Mouse (Mus musculus) erythroblast, adult 5-6 weeks (primary cell): ENCODE results near the gene Scmh1. TPM values are rescaled to one million over a fixed set of nuclear protein-coding genes. Genes with fewer than 3 reads are reported as not detected.
"Not testable (repeated sequence)": the region's sequence is repeated elsewhere in the genome, so short reads cannot be mapped to it uniquely, and the experiment has no call there.

Source experiments
- ATAC-seq: replicated peaks from 2 replicates; pipeline ENCODE4 v1.8.0; 2016; ENCODE audit warnings: moderate number of reproducible peaks, mild to moderate bottlenecking, moderate TSS enrichment, inconsistent platforms; ENCODE audit not compliant: poor library complexity, low FRiP score, severe bottlenecking
- total RNA-seq, 2 experiments: library from RNA; stranded (forward) in 1 of 2; stranded (reverse) in 1 of 2; fragments of 150-400 nt in 1 of 2; fragments of 200-764, 138-1000 nt in 1 of 2; gene quantifications; 2 replicates each; pipeline versions ENCODE4 v1.2.3 to v1.2.4; 2015 to 2017; ENCODE audit warnings: low replicate concordance in 2 of 2

The Scmh1 gene
- total RNA-seq (2015; ENCODE audit: low replicate concordance) (7.3 and 9.8 TPM in 2 replicates), total RNA-seq (2017; ENCODE audit: low replicate concordance) (3.2 and 4.7 TPM in 2 replicates)

DNA sequence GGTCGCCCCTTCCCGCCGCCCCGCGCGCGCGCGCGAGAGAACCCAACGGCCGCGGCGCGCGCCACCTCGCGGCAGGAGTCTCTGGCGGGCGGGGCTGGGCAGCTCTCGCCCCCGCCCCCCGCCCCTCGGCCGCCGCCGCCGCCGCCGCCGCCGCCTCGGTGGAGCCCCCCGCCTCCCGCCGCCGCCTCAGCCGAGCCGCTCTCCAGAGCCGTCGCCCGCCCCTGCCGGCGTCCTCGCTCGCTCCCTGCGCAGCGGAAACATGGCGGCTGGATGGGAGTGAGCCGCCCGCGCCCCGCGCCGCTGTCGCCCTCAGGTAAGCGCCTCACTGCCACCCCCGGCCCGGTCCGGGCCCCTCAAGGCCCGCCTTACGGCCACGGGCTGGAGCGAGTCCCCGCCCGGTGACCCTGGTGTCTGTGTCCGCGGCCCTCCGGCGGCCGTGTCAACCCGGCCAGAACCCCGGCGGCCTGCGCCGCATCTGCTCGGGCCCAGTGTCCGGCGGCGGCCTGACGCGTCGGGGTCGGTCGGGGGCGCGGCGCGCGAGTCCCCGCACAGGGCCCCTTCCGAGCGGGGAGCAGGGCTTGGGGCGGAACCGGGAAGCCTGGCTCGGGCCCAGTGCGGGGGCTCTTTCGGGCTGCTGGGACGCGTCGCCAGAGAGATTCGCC, at the start of gene Scmh1:
Gene Scmh1 (plus strand): TSS at position 138 of the 662 bp plus-strand sequence.
- ATAC-seq = peak; percentile 63

DNA sequence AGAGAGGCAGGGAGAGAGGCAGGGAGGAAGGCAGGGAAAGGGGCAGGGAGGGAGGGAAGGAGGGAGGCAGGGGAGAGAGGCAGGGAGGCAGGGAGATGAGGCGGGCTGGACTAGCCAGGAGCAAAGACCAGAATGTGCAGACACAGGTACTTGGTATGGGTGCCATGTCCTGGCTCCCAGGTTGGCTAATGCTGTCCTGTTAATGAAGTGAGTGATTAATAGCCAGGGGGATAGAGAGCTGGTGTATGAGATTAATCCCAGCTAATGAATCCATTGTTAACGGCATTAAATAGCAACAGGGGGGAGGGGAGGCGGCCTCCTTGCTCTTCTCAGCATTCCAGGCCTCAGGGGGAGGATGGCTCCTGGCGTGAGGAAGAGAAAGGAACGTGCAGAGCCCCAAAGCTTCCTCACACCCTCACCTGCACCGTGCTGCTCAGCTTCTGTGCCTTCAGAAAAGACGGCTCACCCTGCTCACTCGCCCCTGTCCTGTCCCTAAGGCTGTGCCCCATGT, 45.0 kb upstream of the Scmh1 start:
- no peak for ATAC-seq

DNA sequence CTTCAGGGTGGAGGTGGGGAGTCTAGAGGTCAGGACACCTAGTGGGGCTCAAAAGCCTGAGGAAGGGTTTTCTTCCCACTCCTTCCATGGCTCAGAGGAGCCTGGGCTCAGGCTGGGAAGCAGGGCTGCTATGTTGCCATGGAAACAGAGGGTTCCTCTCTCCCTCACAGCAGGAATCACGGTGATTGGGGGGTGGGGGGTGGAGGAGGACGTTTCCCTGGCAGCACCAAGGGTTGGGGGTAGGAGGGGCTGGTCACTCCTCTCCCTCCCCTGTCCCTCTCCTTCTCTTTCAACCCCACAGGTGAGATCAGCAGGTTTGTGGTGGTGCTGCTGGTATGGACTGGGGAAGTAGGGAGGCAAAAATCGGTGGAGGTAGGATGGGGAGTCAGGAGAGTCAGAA, 40.4 kb upstream of the Scmh1 start:
- ATAC-seq = no peak

DNA sequence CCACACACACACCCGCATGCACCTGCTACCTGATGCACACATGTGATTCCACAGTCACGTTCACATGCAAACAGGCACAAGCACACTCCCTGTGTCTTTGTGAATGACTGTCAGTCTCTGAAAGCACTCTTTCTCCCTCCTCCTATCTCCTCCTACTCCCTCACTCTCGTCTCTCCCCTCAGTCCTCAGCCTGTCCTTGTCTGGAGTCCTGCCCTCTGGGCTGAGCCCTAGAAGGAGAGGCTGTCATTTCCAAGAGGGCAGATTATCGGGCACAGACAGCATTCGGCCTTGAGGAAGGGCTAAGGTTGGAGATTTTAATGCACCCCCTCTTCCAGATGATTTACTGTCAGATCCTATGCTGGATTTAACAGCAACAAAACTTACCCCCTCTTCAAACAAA, 39.6 kb upstream of the Scmh1 start:
- no peak for ATAC-seq

DNA sequence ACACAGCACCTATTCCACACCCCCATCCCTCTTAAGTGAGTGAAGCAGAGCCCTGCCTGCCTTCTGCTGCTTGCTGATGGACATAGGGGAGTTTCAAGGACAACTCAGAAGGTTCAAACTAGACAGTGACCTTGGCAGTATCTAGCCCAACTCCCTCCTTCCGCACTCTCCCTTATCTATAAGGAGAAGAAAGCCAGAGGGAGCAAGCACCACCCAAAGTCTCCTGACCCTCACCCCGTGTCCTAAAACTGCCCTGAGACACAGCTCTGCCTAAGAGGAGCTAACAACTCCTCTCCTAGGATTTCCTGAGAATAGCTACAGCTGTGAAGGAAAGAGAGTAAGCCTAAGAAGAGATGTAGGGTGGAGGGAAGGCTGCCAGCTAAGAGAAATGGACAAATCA, 37.0 kb upstream of the Scmh1 start:
- ATAC-seq = 0 out of 2 replicates have a peak, but pooled peaks have one; percentile 30

DNA sequence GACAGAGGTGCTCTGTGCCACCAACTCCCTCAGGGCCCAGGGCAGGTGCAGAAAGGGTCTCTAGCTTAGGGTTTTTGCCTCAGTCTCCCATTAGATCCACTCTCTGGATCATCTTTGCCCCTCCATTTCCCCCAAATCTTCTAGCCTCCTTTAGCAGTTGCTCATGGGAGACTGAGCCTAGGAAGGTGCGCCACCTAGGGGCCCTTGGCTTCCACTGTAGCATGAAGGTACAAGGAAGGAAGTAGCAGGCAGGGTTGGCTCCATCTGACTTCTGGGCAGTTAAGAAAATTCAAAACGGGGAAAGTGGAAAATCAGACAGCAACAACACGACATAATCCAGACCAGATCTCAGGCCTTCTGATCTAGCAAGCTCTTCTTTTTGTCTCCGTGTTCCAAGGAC, 36.4 kb upstream of the Scmh1 start:
- ATAC-seq = peak; percentile 55; the same call in 1 of the 2 replicates

DNA sequence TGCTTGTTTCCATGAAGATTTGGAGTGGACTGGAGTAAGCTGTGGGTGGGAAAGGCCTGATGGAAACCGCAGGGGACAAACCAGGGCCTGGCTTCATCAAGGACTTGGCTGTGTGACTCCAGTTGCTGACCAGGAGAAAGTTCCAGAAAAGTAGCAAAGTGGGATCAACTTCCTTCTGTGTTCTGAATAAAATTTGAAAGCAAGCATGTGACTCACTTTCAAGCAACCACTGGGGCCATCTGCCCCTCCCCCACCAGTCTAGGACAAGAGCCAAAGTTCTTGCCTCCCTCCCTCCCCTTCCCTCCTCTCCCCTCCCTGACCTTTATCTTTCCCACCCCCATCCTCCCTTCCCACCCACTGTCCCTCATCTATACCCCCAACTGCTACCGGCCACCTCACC, 35.9 kb upstream of the Scmh1 start:
- no peak for ATAC-seq

DNA sequence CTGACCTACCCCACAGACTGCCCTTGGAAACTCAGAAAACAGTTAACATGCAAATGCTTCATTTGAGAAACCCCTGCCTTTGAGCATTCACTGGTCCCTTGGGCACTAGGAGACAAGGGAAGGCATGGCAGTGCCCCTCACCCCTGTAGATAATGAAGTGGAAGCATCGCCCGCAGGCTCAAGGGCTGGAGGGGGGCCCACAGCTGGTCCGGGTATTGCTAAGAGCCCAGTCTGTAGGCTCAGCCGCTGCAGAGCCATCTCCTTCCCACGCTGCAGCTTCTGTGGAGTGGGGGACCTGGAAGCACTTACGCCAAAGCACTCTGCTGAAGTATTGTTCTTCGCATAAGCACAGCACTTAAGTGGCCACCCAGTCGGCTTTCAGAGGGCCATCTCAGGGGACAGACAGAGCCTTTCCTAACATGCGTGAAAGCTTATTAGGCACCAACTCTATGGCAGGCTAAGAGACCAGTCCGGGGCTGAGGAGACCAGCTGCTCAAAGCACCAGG, 35.2 kb upstream of the Scmh1 start:
- ATAC-seq = no peak

DNA sequence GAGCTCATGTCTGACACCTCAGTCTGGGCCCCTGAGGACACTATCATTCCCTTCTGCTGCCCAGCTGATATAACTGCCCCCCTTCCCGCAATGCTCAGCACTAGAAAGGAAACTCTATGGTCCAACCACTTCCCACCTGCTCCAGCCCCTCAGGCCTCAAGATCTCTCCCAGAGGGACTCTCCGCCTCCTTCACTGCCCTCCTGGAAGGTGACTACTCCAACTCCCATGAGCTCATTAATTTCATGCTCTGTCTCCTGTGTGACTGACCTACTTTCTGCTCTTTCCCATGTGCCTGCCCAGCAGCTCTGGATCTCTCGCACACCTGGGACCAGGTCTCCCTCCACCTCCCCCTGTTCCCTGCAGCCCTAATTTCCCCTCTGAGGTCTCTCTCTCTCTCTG, 32.2 kb upstream of the Scmh1 start:
- no peak; the same call in 1 of the 2 replicates for ATAC-seq

DNA sequence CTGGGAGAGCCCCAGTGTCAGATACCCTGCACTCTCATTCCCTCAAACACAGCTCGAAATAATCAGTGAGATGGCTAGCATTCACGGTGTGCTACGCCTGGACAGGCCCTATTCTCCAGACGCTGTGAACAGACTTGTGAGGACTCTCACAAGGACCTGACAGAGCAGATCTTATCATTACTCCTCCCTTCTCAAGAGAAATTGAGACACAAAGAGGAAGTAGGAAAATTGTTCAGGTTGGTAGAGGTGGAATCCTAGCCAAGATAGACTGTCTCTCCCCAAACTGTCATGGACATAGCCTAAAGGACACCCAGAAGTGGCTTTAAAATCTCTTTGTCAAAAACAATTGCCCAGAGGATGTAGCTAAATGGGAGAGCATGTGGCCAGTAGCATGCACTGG, 31.3 kb upstream of the Scmh1 start:
- no peak for ATAC-seq

DNA sequence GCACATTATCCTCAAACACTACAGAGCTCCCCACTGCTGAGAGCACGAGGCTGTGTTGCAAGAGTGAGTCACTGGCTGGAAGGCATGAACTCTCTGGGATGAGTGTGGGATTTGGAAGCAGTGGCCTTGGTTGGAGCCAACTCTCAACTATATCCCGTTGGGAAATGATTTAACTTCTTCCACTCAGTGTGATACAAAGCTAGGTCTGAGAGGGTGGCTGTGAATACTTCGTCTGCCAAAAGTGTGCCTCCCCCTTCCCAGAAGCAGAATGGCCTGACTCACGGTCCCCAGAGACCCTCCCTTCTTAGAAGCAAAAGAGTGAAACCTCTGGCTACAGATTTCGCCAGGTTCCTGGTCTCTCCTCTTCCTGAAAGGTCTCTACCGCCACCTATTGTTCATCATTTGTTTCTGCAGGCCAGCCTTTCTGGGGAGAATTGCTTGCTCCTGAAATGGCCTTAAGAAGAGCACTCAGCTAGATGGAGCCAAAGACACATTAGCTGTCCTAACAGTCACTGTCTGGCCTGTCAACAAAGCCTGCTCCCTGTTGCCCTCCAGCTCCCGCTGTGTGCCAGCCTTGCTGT, 24.2 kb upstream of the Scmh1 start:
- no peak for ATAC-seq

DNA sequence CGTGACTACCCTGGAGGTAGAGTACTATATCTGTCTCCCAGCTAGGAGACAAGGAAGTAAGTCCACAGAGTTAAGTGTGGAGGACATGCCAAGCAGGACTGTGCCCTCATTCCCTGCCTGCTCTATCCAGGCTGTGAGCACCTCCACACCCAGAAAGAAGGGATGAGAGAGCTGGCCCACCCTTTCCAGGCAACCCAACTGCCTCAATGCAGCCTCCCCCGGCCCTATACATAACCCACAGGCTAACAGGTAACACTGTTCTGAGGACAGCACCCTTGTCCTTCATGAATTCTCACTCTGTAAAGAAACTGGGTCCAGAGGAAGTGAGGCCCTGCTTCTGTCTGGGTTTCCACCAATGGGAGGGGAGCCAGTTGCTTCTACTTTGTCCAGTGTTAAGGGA, 19.6 kb upstream of the Scmh1 start:
- ATAC-seq = no peak

DNA sequence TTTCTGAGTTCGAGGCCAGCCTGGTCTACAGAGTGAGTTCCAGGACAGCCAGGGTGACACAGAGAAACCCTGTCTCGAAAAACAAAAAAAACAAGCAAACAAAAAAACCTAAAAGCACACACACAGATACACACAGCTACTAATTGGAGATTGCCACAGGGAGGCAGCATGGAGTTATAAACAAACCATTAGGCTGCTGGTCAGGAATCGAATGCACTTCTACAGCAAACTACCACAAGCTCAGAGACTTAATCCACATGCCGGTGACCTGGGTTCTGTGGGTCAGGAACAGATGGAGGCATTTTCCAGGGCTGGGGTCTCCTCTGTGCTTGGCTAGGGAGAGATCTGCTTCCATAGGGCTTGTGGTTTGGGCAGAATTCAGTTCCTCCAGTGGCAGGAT, 17.6 kb upstream of the Scmh1 start:
- no peak for ATAC-seq

DNA sequence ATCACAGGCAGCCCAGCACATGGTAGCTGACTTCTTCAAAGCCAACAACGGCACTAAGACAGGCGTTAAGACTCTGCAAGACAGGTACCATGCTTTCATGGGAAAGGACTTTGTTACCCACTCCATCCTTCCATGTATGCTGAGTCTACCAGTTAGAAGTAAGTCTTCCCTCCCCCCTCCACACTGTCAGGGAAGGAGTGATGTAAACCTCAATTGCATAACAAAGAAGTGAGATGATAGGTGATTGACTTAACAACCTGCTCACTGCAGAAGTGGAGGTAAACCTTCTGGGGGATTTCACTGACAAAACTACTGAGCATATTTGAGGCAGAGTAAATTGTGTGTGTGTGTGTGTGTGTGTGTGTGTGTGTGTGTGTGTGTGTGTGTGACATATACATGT, 17.1 kb upstream of the Scmh1 start:
- no peak for ATAC-seq

DNA sequence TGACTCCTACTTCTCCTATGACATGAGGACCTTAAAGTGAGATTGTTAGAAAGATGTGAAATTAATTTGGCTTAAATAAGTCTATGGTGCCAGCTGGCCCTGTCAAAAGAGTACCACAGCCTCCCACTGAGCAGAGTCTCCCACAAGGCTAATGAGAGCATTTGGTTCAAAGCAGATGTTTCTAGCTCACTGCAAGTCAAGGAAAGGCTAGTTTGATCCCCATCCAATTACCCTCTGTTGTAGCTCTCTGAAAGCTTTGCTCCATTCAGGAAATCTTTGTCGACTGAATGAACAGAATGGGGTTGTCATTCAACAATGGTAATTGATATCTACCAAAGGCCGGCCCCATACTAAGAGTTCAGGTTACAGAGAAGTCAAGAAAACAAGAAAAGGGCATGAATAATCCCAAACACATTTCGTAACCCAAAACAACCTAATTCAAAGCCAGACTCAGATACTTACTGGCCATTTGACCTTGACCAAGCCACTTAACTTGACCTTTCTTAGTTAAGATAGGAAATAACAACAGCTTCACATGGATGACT, 16.0 kb upstream of the Scmh1 start:
- no peak for ATAC-seq

DNA sequence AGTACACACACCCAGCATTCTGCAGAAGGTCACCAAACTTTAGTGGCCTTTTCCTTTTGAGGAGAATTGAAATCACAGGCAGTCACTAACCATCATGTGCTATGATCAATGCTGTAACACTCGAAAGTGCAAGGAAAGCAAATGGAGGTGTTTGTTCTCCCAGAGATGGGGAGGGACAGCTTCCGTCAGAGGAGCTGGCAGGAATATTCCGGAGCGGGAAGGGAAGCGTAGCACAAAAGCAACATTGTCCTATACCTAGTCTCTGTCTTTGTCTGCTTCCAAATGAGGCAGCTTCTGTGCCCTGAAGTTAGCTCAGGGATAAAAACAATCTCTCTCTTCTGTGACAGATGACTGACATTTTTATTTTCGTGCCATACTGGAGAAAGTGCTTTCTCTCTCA, 15.5 kb upstream of the Scmh1 start:
- no peak for ATAC-seq

DNA sequence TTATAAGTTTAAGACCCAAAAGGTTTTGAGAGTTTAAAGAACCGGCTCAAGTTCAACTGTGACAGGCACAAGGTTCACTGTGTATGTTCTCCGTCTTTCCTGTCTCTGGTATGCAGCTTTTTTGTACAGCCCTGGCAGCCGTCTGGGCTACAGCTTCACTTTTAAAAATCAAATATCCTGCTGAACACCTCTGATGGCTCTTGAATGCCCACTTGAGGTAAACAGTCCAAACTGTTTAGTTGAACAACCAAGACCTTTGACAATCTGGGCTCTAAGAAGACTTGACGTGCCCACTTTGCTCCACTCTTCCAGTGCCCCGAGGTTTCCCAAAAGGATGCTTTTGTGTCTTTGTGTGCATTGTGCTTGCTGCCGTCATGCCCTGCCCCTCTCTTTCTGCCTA, 13.5 kb upstream of the Scmh1 start:
- ATAC-seq = no peak

DNA sequence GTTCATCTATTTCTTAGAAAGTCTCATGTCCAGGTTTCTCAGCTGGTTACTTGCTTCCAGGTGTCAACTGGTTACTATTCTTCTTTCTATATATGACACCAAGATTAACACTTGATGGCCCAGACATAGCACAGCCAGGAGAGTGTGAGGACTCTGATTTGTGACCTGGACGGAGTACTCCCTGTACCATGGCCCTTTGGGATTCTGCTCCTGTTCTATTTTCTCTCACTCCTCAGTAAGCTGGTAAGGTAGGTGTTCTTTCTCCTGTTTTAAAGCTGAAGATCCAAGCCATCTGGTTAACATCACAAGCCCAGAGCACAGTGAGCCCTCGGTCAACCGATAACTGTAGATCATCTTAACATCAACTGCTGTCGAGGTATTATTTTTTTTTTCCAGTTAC, 12.7 kb upstream of the Scmh1 start:
- no peak for ATAC-seq

DNA sequence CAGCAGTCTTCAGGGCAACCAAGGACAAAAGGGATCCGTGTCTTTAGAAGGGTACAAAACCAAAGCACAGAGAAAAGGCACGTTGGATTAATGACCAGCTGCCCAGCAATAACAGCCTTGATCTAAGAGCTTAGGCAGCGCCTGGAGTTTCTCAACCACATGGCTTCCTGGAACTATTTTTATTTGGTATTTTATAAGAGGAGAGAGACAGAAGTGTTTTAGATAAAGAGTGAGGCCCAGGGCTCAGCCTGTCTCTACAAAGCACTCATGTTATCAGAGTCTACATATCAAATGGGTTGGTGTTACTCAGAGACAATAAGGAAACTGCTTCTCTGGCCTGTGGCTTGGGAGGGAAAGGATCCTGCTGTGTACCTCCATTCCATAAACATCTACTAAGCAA, 12.3 kb upstream of the Scmh1 start:
- ATAC-seq = no peak

DNA sequence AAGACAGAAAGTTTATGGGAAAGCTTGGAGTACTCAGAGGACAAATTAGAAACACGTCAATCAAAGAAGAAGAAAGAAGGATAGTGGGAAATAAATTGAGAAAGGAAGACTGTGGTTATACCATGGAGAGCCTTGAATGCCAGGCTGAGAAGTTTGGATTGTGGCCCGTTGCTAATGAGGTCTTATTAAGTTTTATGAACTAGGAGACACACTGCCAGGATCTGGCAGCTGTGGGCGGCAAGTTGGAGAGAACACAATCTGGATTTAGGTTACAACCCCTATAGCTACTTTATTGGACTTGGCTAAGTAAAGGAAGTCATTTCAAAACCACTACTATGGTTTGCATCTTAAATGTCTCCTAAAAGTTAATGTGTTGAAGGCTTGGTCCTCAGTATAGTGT, 4.8 kb upstream of the Scmh1 start:
- no peak for ATAC-seq

DNA sequence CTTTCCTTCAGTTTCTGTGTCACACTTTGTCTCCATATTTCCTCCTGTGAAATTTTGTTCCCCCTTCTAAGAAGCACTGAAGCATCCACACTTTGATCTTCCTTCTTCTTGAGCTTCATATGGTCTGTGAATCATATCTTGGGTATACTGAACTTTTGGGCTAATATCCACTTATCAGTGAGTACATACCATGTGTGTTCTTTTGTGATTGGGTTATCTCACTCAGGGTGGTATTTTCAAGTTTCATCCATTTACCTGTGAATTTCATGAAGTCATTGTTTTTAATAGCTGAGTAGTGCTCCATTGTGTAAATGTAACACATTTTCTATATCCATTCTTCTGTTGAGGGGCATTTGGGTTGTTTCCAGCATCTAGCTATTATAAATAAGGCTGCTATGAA, 3.0 kb upstream of the Scmh1 start:
- ATAC-seq = not testable (repeated sequence)
